Mouse (Mus musculus) cerebellum, adult 2 months (tissue): ENCODE results near the gene Sbf2.

ENCODE experiments used
- CTCF ChIP-seq: fragments of 200-500 bp; IDR thresholded peaks from 2 replicates; pipeline ENCODE4 v1.5.1; 2011; ENCODE audit warnings: low read depth, mild to moderate bottlenecking, control low read depth, low read length, moderate library complexity, borderline replicate concordance; ENCODE audit not compliant: insufficient read depth
- POLR2A ChIP-seq: fragments of 200-500 bp; IDR thresholded peaks from 2 replicates; pipeline ENCODE4 v1.6.1; 2011; ENCODE audit warnings: low read length, control low read depth, borderline replicate concordance; ENCODE audit not compliant: insufficient read depth

GRCm38 (mm10) chr7:110288191-110288604 lies 326.5 kb downstream of the Sbf2 start:
- TF ChIP-seq CTCF (no peak), POLR2A (no peak)
